Mouse (Mus musculus) liver, embryonic 14.5 days (tissue): Measurements from ENCODE around the gene Rxylt1.

Source experiments
- CTCF ChIP-seq: IDR thresholded peaks from 2 replicates; pipeline ENCODE4 v1.5.1; 2016; ENCODE audit warnings: antibody characterized with exemption, low read depth, control low read depth
- EP300 ChIP-seq: IDR thresholded peaks from 2 replicates; pipeline ENCODE4 v1.6.1; 2016; ENCODE audit warnings: antibody characterized with exemption, low read depth

- TF ChIP-seq CTCF (no peak), EP300 (no peak)
Observed at GRCm38 (mm10) chr10:122046511-122046903, 50.7 kb downstream of the Rxylt1 start.
